ENCODE assay signal across 8 mouse cellular contexts in the genomic region with DNA sequence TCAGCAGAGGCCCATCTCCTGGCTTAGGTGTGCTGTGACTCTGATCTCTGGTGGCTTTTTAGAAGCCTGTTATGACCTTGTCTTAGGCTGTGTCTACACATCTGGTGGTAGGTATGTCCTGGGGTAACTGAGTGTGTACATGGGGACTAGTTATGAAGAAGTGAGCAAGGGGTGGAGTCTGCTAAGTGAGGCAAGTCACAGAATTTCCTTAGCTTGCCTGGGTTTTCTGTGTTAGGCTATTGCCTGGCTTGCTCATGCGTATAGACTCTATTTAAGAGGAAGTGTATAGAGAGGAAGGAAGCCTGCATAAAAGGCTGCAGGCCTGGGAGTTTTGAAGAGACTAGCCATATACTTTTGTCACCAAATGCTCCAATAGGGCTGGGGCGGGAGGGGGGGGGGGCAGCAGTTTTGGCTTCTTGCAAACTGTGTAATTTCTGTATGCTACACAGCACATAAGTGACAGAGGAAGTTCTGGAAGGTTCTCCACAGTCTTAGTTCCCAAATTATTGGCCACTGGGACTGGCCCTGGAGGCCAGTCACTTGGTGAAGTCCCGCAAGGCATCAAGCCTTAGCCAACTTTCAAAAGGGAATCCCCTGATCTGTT. TPM values are rescaled to one million over a fixed set of nuclear protein-coding genes. Genes with fewer than 3 reads are reported as not detected.
DNase-seq lines count a peak whose midpoint lies in the region; ATAC-seq and TF ChIP-seq lines count a peak whose summit lies in the region.

No protein-coding gene starts in this region.

- no peak overlapping the region for H3K4me3 ChIP-seq in neural tube, embryonic 11.5 days (ENCODE audit: low read depth, low read length)
- H3K4me3 ChIP-seq in heart, embryonic 11.5 days (ENCODE audit: low read depth, low read length) = peak overlapping the region; percentile 61
- H3K4me3 ChIP-seq in liver, adult 2 months (ENCODE audit: insufficient read depth, low read depth, low read length) = no peak overlapping the region
- peak overlapping the region; percentile 37 for H3K4me3 ChIP-seq in myocyte

- no peak for TF ChIP-seq POLR2A in liver, adult 2 months (IDR thresholded peaks at IDR 0.05; ENCODE audit: extremely low read depth, insufficient read depth, low read length)
- TF ChIP-seq POLR2A in myocyte (IDR thresholded peaks at IDR 0.05; ENCODE audit: insufficient read length, low read depth) = no peak

- H3K4me1 ChIP-seq in neural tube, embryonic 11.5 days (ENCODE audit: control insufficient read depth, insufficient read depth, low read length) = no peaks in the 10 kb centered on the region
- no peaks in the 10 kb centered on the region; the same call in 1 of the 2 replicates for H3K4me1 ChIP-seq in heart, embryonic 11.5 days (ENCODE audit: control insufficient read depth, insufficient read depth, low read length)
- H3K4me1 ChIP-seq in liver, adult 2 months (ENCODE audit: control insufficient read depth, insufficient read depth, low read length) = no peaks in the 10 kb centered on the region; the same call in 1 of the 2 replicates

- no peaks in the 10 kb centered on the region for H3K36me3 ChIP-seq in neural tube, embryonic 11.5 days (ENCODE audit: control insufficient read depth, insufficient read depth, low read length)
- H3K36me3 ChIP-seq in heart, embryonic 11.5 days (ENCODE audit: control insufficient read depth, insufficient read depth, low read length) = no peaks in the 10 kb centered on the region
- H3K36me3 ChIP-seq in liver, adult 2 months (ENCODE audit: control insufficient read depth, insufficient read depth, low read length) = no peaks in the 10 kb centered on the region
- no peaks in the 10 kb centered on the region for H3K36me3 ChIP-seq in myocyte (ENCODE audit: control insufficient read depth, insufficient read depth)

- peak overlapping the region; percentile 77; the same call in 1 of the 2 replicates for H3K4me2 ChIP-seq in neural tube, embryonic 11.5 days (ENCODE audit: low read depth)
- peak overlapping the region; percentile 91 for H3K4me2 ChIP-seq in heart, embryonic 11.5 days
- H3K4me2 ChIP-seq in myocyte (ENCODE audit: low read depth) = peak overlapping the region; percentile 76

- no peaks in the 10 kb centered on the region for H3K9me3 ChIP-seq in neural tube, embryonic 11.5 days (ENCODE audit: control insufficient read depth, low read length)
- no peaks in the 10 kb centered on the region for H3K9me3 ChIP-seq in heart, embryonic 11.5 days (replicated peaks; ENCODE audit: control insufficient read depth, low read length)

- no peak overlapping the region for H3K9ac ChIP-seq in neural tube, embryonic 11.5 days (ENCODE audit: low read length)
- H3K9ac ChIP-seq in heart, embryonic 11.5 days (ENCODE audit: low read depth, low read length) = peak overlapping the region; percentile 68; the same call in 1 of the 2 replicates
- H3K9ac ChIP-seq in liver, adult 2 months (ENCODE audit: low read depth, low read length) = no peak overlapping the region

- no peaks in the 10 kb centered on the region for H3K79me2 ChIP-seq in liver, adult 2 months (ENCODE audit: control insufficient read depth, insufficient read depth, low read length)
- H3K79me2 ChIP-seq in myocyte (ENCODE audit: control insufficient read depth, insufficient read depth) = no peaks in the 10 kb centered on the region

- no peaks in the 10 kb centered on the region for H3K27me3 ChIP-seq in neural tube, embryonic 11.5 days (ENCODE audit: control insufficient read depth, insufficient read depth, low read length)
- H3K27me3 ChIP-seq in heart, embryonic 11.5 days (ENCODE audit: control insufficient read depth, insufficient read depth, low read length) = no peaks in the 10 kb centered on the region
- no peaks in the 10 kb centered on the region for H3K27me3 ChIP-seq in liver, adult 2 months (ENCODE audit: control insufficient read depth, insufficient read depth, low read length)
- no peaks in the 10 kb centered on the region for H3K27me3 ChIP-seq in myocyte (ENCODE audit: control insufficient read depth, insufficient read depth, insufficient read length)

- no peak for TF ChIP-seq CTCF in liver, adult 2 months (IDR thresholded peaks at IDR 0.05; ENCODE audit: low read depth, low read length)

- 61% methylated on average over 3 of the region's 3 CpGs for WGBS in neural tube, embryonic 11.5 days
- 69% methylated on average over 3 of the region's 3 CpGs for WGBS in heart, embryonic 11.5 days (ENCODE audit: insufficient replicate concordance)
- WGBS in liver, adult 2 months = 76% methylated on average over 3 of the region's 3 CpGs

- no peak for ATAC-seq in neural tube, embryonic 11.5 days (ENCODE audit: insufficient read depth, low FRiP score, low TSS enrichment)
- no peak for ATAC-seq in heart, embryonic 11.5 days (replicated peaks; ENCODE audit: insufficient number of reproducible peaks, low FRiP score, low TSS enrichment)
- no peak for ATAC-seq in megakaryocyte-erythroid progenitor cell, adult 5-6 weeks (replicated peaks; ENCODE audit: low FRiP score, low TSS enrichment, poor library complexity, severe bottlenecking)

- no peak overlapping the region for H3K27ac ChIP-seq in neural tube, embryonic 11.5 days (ENCODE audit: low read depth, low read length)
- H3K27ac ChIP-seq in heart, embryonic 11.5 days (ENCODE audit: low read depth, low read length) = no peak overlapping the region
- peak overlapping the region; percentile 48 for H3K27ac ChIP-seq in liver, adult 2 months (replicated peaks; ENCODE audit: insufficient read depth, low read depth, low read length)

- no peak overlapping the region for H3ac ChIP-seq in myocyte (ENCODE audit: control insufficient read depth, insufficient read length)

- DNase-seq in neural tube, embryonic 11.5 days (ENCODE audit: low spot score) = no peak
- DNase-seq in neural tube, embryonic 10.5 days (ENCODE audit: extremely low spot score, low spot score) = no peak
- DNase-seq in liver, adult 2 months (ENCODE audit: extremely low read depth, low read depth, low spot score) = peak; percentile 49
- no peak for DNase-seq in embryo, embryonic 10 days (ENCODE audit: low spot score)
- no peak for DNase-seq in layer of hippocampus, adult 11-12 months (ENCODE audit: low spot score)

TF ChIP-seq in myocyte, 11 proteins besides CTCF, POLR2A, EP300 and RAD21:
- no peak for TF ChIP-seq CEBPB (IDR thresholded peaks at IDR 0.05; ENCODE audit: insufficient read depth, poor library complexity, severe bottlenecking)
- no peak for TF ChIP-seq POLR2AphosphoS2 (IDR thresholded peaks at IDR 0.05; ENCODE audit: insufficient read length, low read depth)
- no peak for TF ChIP-seq MYOD1 (IDR thresholded peaks at IDR 0.05; ENCODE audit: control insufficient read depth in 1 of 3, insufficient read length in 2 of 3, low read depth in 2 of 3)
- TF ChIP-seq REST (IDR thresholded peaks at IDR 0.05; ENCODE audit: insufficient read depth, insufficient read length) = no peak
- no peak for TF ChIP-seq E2F4 (IDR thresholded peaks at IDR 0.05; ENCODE audit: insufficient read depth)
- no peak for TF ChIP-seq MAX (IDR thresholded peaks at IDR 0.05; ENCODE audit: low read depth)
- TF ChIP-seq TCF3 (IDR thresholded peaks at IDR 0.05; ENCODE audit: insufficient read length, low read depth) = no peak
- no peak for TF ChIP-seq TCF12 (IDR thresholded peaks at IDR 0.05; ENCODE audit: insufficient read depth, poor library complexity, severe bottlenecking)
- TF ChIP-seq SRF (IDR thresholded peaks at IDR 0.05; ENCODE audit: control insufficient read depth, insufficient read length, low read depth) = no peak
- no peak for TF ChIP-seq MYOG (IDR thresholded peaks at IDR 0.05; ENCODE audit: control insufficient read depth in 1 of 3, insufficient read depth in 1 of 3, insufficient read length in 2 of 3, low read depth in 2 of 3)
- no peak for TF ChIP-seq USF1 (IDR thresholded peaks at IDR 0.05; ENCODE audit: low read depth)

RNA-seq across cellular contexts. Expression of a gene that starts 0.5 kb away (rescaled TPM):
- polyA plus RNA-seq in neural tube, embryonic 11.5 days (2014; fragmentation: Nextera tagmentation; extraction: Ambion mirVana) = 7.9 and 8.0 TPM in 2 replicates
- 11.4 and 13.3 TPM in 2 replicates for polyA plus RNA-seq in heart, embryonic 11.5 days (2014; fragmentation: Nextera tagmentation; extraction: Ambion mirVana)
- 2.0 and 2.2 TPM in 2 replicates for total RNA-seq in liver, adult 2 months (2014; rRNA removed)
- polyA plus RNA-seq in liver, adult 2 months (2012; rRNA removed) = 0.21 and 0.48 TPM in 2 replicates
- polyA plus RNA-seq in myocyte (2012; fragmentation: generic; extraction: Trizol) = 2.5 TPM
- total RNA-seq in megakaryocyte-erythroid progenitor cell, adult 5-6 weeks (2014; fragmentation: Nextera tagmentation) = 186 and 211 TPM in 2 replicates
- total RNA-seq in megakaryocyte-erythroid progenitor cell, adult 5-6 weeks (2017) = 177 and 235 TPM in 2 replicates

Comparison
In these comparisons a context has a peak if more than half of its experiments do, and no peak if none do; other contexts are left out.
1. H3K4me3 ChIP-seq: peak in heart, embryonic 11.5 days (single experiment) and myocyte (single experiment); none in neural tube, embryonic 11.5 days (single experiment) and liver, adult 2 months (single experiment).
2. Peak in every context shown above with its lines, with median percentiles within 50 percentile points of each other: H3K4me2 ChIP-seq.